Mouse (Mus musculus) C2C12 (cell line): ENCODE measurements at regions not wholly inside any gene's neighbourhood (a gene's known extent, or its start where the extent isn't known, plus 50 kb on each side); places are given as distances from the start of the nearest gene placed in this dataset.

Source experiments
- H3K27me3 ChIP-seq: one replicate; pipeline ENCODE4 v1.6.1; 2011; ENCODE audit not compliant: control insufficient read depth, insufficient read depth, insufficient read length
- H3K36me3 ChIP-seq: one replicate; pipeline ENCODE4 v1.6.1; 2011; ENCODE audit not compliant: control insufficient read depth, insufficient read depth
- H3K4me3 ChIP-seq: one replicate; pipeline ENCODE4 v1.5.1; 2011; ENCODE audit warnings: mild to moderate bottlenecking, control low read depth; ENCODE audit not compliant: poor library complexity, insufficient read depth, severe bottlenecking
- H3K79me2 ChIP-seq: one replicate; pipeline ENCODE4 v1.6.1; 2011; ENCODE audit not compliant: control insufficient read depth, insufficient read depth
- H3K79me3 ChIP-seq: one replicate; pipeline ENCODE4 v1.6.1; 2011; ENCODE audit warnings: low read depth, control low read depth
- H3ac ChIP-seq: one replicate; pipeline ENCODE3; 2011; ENCODE audit warnings: low read depth; ENCODE audit not compliant: control insufficient read depth, insufficient read length
- CEBPB ChIP-seq: IDR thresholded peaks from one replicate; pipeline ENCODE4 v1.6.1; 2011; ENCODE audit warnings: low read depth, mild to moderate bottlenecking, control low read depth, moderate library complexity
- CTCF ChIP-seq: IDR thresholded peaks from one replicate; pipeline ENCODE4 v1.5.1; 2011; ENCODE audit not compliant: control insufficient read depth, insufficient read depth, insufficient read length
- FOSL1 ChIP-seq: IDR thresholded peaks from one replicate; pipeline ENCODE4 v1.8.0; 2011; ENCODE audit warnings: mild to moderate bottlenecking, low read length; ENCODE audit not compliant: poor library complexity, insufficient read depth, severe bottlenecking
- MAX ChIP-seq: IDR thresholded peaks from one replicate; pipeline ENCODE4 v1.6.1; 2011; ENCODE audit warnings: mild to moderate bottlenecking, control low read depth
- MYOD1 ChIP-seq: IDR thresholded peaks from one replicate; pipeline ENCODE4 v1.6.1; 2011; ENCODE audit warnings: low read depth; ENCODE audit not compliant: control insufficient read depth, insufficient read length
- MYOG ChIP-seq: IDR thresholded peaks from one replicate; pipeline ENCODE4 v1.6.1; 2011; ENCODE audit not compliant: control insufficient read depth, insufficient read length; ENCODE audit errors: extremely low read depth
- USF1 ChIP-seq: IDR thresholded peaks from one replicate; pipeline ENCODE4 v1.6.1; 2011; ENCODE audit warnings: low read depth, mild to moderate bottlenecking, control low read depth, moderate library complexity

GRCm38 (mm10) chr17:88336140-88336769 is 104.3 kb upstream of the Foxn2 start:
- Histone ChIP-seq H3K79me3 (no peaks in the 10 kb centered on the region), H3K4me3 (no peak overlapping the region), H3K36me3 (no peaks in the 10 kb centered on the region), H3ac (no peak overlapping the region), H3K79me2 (no peaks in the 10 kb centered on the region), H3K27me3 (no peaks in the 10 kb centered on the region)
- TF ChIP-seq MYOD1 (no peak), FOSL1 (no peak), CTCF (no peak), CEBPB (no peak), MAX (no peak), MYOG (no peak), USF1 (no peak)

GRCm38 (mm10) chr17:88337649-88338404 is 102.7 kb upstream of the Foxn2 start:
- H3ac ChIP-seq: no peak overlapping the region
- no peaks in the 10 kb centered on the region for H3K79me2 ChIP-seq
- H3K4me3 ChIP-seq: no peak overlapping the region
- H3K79me3 ChIP-seq: no peaks in the 10 kb centered on the region
- TF ChIP-seq USF1 (peak; percentile 12), MAX (no peak), CTCF (no peak), MYOD1 (no peak), CEBPB (no peak), MYOG (no peak)
- H3K36me3 ChIP-seq: no peaks in the 10 kb centered on the region
- no peaks in the 10 kb centered on the region for H3K27me3 ChIP-seq

GRCm38 (mm10) chr17:88341141-88341540 is 99.4 kb upstream of the Foxn2 start:
- Histone ChIP-seq H3ac (no peak overlapping the region), H3K79me2 (no peaks in the 10 kb centered on the region), H3K4me3 (no peak overlapping the region), H3K36me3 (no peaks in the 10 kb centered on the region), H3K79me3 (no peaks in the 10 kb centered on the region), H3K27me3 (no peaks in the 10 kb centered on the region)
- TF ChIP-seq FOSL1 (no peak), MAX (no peak), MYOD1 (no peak), CTCF (no peak), MYOG (no peak), USF1 (no peak), CEBPB (no peak)

- Histone ChIP-seq H3K27me3 (no peaks in the 10 kb centered on the region), H3K79me2 (no peaks in the 10 kb centered on the region), H3K79me3 (no peaks in the 10 kb centered on the region), H3ac (no peak overlapping the region), H3K4me3 (no peak overlapping the region), H3K36me3 (no peaks in the 10 kb centered on the region)
- TF ChIP-seq MYOD1 (no peak), CTCF (no peak), MYOG (no peak), CEBPB (no peak), USF1 (no peak), MAX (no peak), FOSL1 (no peak)
These were observed 98.9 kb upstream of the Foxn2 start for GRCm38 (mm10) chr17:88341599-88341998.

GRCm38 (mm10) chr17:88343091-88343783 is 97.3 kb upstream of the Foxn2 start:
- no peak for TF ChIP-seq FOSL1
- no peak for TF ChIP-seq MAX
- TF ChIP-seq CTCF: no peak
- TF ChIP-seq MYOD1: no peak
- TF ChIP-seq CEBPB: no peak
- TF ChIP-seq MYOG: no peak
- no peaks in the 10 kb centered on the region for H3K79me3 ChIP-seq
- H3K79me2 ChIP-seq: no peaks in the 10 kb centered on the region
- no peak overlapping the region for H3K4me3 ChIP-seq
- no peaks in the 10 kb centered on the region for H3K27me3 ChIP-seq
- no peaks in the 10 kb centered on the region for H3K36me3 ChIP-seq
- H3ac ChIP-seq: no peak overlapping the region
